ENCODE assay signal across 10 mouse cellular contexts in the genomic region with DNA sequence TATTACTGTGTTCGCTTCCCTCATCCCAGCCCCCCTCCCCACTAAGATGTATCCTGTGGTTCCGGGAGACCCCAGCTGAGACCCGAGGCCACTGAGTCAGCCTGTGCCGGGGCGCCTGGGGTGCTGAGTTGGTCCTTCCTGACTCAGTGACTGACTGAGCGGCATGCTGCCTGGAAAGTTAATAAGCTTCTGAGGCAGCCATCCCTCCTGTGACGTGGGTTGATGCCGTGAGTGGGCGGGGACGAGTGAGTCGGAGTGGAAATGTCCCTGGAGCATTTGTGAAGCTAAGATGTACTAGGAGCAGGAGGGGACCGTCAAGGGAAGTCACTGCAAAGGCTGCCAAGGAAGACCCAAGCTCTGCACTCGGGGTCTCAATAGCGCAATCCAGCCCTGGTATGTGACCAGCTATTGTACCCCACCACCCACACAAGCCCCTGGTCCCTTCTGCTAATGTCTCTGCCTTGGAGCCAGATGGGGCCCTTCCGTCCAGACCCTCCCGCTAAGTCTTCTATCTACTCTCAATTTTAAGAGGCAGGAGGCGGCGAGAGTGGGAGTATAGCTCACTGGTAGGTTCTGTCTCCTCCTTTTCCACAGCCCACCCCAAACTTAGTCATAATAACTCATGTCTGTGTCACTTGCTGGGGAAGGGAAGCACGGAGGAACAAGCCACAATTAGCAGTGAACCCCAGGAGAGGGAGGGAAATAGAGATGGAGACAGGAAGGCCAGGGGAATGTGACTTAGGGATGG.
DNase-seq lines count a peak whose midpoint lies in the region.
"Had no signal": no experiment of that assay in that cellular context is flagged by ENCODE, and none has a peak within 500 bp of the region (broad histone marks: within the 10 kb centered on the region; RNA-seq: fewer than 3 reads in every experiment).

No protein-coding gene starts in this region.

- peak; percentile 74 for DNase-seq in layer of hippocampus, adult 11-12 months (ENCODE audit: low spot score)
- DNase-seq in layer of hippocampus, adult 9-10 months (ENCODE audit: low spot score): no peak
- DNase-seq in frontal cortex, postnatal 36 days (ENCODE audit: low spot score in 2 of 2): peak; percentile 75 to 76
- peak; percentile 44 to 71 for DNase-seq in left cerebral cortex, adult 9 months (ENCODE audit: low spot score in 2 of 2)
- DNase-seq in testis, postnatal 10 days (ENCODE audit: low spot score): peak; percentile 55
- DNase-seq in thymus, postnatal 36 days: no peak
- no peak for DNase-seq in cerebellum, adult 8-10 months
- DNase-seq: cerebellum, adult 2 months; gastrocnemius, postnatal 25 days; liver had no signal

Comparison
In these comparisons a context has a peak if more than half of its experiments do, and no peak if none do; other contexts are left out.
1. DNase-seq: peak in layer of hippocampus, adult 11-12 months (single experiment), frontal cortex, postnatal 36 days (2 of 2), left cerebral cortex, adult 9 months (2 of 2) and testis, postnatal 10 days (single experiment); none in layer of hippocampus, adult 9-10 months (single experiment), thymus, postnatal 36 days (0 of 2) and cerebellum, adult 8-10 months (single experiment).